Mouse (Mus musculus): ENCODE measurements around the gene Slit3. TPM values are rescaled to one million over a fixed set of nuclear protein-coding genes. Genes with fewer than 3 reads are reported as not detected.

Slit3 gene
- total RNA-seq, 2 experiments from 2014 or later = 41.4 to 47.4 TPM

DNA sequence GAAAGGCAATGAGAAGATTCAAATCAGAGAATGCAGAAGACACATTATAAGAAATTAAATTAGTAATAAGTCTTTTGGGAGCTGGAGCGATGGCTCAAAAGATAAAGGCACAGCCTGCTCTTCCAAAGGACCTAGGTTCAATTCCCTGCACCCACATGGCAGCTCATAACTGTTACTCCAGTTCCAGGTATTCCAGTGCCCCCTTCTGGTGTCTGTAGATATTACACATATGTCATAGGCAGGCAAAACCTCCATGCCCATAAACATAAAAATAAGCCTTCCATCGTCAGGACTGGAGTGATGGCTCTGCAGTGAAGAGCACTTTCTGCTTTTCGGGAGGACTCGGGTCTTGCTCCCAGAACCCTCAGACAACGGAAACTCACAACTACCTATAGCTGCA, 583.9 kb downstream of the Slit3 start:
- no peak for DNase-seq (ENCODE audit: extremely low spot score in 1 of 2, low spot score in 2 of 2)
- intact Hi-C loops (cut with DNase I) = no loop called here

DNA sequence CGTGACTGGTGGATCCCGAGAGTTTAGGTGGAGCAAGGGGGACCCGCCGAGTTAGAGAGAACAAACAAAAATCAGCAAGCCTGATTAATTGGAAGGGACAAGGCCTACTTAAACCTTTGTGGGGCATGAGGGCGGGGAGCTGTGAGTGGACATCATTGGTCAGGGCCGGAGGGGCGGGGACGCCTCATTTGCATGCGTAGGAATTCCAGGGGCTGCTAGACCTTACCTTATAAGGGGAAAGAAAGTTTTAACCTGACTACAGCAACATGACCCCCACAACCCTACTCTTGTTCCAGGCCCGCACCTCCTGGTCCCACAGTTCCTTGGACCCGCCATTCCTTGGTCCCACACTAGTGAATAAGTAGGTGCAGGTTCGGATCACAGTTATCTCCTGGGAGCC, 586.4 kb downstream of the Slit3 start:
- no peak for DNase-seq (ENCODE audit: extremely low spot score in 1 of 2, low spot score in 2 of 2)
- intact Hi-C loops (cut with DNase I) = no loop called here

DNA sequence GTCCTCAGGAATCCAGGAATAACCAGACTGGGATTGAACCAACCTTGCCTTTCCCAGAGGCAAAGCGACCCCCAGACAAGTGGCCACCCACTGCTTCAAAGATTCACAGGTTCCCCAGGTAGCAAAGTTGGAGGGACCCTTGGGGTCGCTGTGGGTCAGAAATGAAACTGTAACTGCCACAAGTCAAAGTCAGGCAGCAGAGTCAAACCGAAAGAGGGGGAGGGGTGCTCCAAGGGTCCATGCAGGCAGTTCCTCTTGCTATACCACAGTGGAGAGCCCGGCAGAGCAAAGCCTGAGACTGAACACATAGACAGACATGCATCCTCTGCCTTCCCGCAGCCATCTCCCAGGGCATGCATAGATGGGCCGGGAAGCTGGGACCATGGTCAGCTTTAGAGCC, 590.3 kb downstream of the Slit3 start:
- DNase-seq (ENCODE audit: extremely low spot score in 1 of 2, low spot score in 2 of 2) = no peak
- intact Hi-C loops (cut with DNase I) = no loop called here

DNA sequence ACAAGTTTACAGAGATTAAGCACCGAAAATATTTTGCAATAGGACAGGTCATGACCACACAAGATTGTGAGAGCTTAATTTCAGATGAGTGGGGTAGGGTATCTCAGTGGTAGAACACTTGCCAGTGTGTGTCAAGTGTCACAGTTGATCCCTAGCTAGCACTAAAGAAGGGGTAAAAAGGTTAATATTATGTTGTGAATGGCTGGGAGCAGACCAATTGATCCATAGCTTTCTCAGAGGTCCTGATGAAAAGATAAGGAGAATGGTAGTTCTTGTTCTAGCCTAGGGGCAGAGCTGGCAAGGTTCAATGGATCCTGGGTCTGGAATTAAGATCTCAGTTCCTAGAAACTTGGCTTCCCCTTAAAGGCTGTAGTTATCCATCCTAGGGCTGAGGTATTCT, 597.9 kb downstream of the Slit3 start:
- no peak for DNase-seq (ENCODE audit: extremely low spot score in 1 of 2, low spot score in 2 of 2)
- intact Hi-C loops (cut with DNase I) = no loop called here

DNA sequence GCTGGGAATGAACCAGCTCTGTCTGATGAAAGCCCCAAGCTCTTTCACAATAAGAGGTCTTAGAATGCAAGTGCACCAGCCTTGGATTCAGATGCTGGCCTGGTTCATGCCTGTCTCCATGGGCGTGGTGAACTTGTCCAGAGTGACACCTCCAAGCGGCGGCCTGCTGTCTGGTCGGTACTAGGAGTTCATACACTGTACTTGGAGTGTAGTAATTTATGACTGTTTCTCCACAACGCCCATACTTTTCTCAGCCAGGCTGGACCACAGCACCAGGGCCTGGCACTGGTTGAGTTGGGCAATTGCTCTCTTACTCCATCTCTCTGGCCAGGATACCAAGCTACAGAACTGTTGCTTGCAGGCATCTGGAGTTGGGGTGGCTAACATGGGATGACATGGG, 602.9 kb downstream of the Slit3 start:
- intact Hi-C loops (cut with DNase I) = no loop called here
- no peak for DNase-seq (ENCODE audit: extremely low spot score in 1 of 2, low spot score in 2 of 2)

DNA sequence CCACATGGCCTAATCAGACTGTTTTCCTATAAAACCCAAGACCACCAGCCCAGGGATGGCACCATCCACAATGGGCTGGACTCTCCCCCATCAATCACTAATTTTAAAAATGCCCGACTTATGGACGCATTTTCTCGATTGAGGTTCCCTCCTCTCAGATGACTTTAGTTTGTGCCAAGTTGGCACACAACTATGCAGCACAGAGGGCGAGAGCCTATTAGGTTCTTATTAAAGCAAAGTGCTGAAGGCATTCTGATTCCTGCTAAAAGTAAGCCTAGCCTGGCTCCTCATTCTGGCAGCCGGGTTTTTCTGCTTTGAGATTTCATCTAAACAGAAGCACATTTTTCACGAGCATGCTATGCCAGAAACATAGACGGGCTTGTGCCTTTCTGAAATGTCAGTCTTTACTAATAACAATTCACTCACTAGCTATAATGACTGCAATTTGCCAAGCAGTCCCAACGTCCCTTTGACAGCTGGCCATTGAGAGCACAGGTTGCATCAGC, 605.4 kb downstream of the Slit3 start:
- intact Hi-C loops (cut with DNase I) = no loop called here
- DNase-seq (ENCODE audit: extremely low spot score in 1 of 2, low spot score in 2 of 2) = no peak

DNA sequence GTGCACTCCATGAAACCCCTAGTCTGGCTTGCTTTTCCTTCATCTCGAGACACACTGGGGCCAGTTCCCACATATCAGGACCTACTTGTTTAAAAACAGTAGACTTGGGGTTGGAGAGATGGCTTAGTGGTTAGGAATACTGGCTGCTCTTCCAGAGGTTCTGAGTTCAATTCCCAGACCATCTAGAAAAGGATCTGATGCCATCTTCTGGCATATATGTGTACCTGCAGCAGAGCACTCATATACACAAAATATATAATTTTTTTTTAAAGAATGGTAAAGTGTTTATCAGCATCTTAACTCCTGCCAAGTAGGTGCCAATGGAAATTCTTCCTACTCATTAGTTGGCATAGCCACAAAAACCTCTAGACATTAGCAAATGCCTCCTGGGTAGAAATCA, 607.2 kb downstream of the Slit3 start:
- DNase-seq (ENCODE audit: extremely low spot score in 1 of 2, low spot score in 2 of 2) = no peak
- intact Hi-C loops (cut with DNase I) = no loop called here

DNA sequence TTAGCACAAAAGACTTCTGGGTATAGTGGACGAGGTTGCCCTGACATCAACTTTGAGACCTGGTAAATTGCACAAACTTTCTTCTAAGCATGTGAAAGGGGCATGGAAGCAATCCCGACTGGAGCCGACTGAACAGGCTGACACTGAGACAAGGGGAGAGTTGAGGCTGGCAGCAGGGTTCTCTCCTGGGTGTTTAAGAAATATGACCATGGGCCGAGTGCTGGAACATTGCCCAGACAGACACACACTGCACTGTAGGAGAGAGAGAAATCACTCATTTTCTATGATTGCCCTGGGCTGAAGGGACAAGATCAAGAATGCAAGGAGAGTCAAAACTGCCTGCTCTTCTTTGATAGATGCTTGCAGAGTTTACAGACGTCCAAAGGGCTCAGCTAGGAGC, 608.2 kb downstream of the Slit3 start:
- no peak for DNase-seq (ENCODE audit: extremely low spot score in 1 of 2, low spot score in 2 of 2)
- intact Hi-C loops (cut with DNase I) = no loop called here

DNA sequence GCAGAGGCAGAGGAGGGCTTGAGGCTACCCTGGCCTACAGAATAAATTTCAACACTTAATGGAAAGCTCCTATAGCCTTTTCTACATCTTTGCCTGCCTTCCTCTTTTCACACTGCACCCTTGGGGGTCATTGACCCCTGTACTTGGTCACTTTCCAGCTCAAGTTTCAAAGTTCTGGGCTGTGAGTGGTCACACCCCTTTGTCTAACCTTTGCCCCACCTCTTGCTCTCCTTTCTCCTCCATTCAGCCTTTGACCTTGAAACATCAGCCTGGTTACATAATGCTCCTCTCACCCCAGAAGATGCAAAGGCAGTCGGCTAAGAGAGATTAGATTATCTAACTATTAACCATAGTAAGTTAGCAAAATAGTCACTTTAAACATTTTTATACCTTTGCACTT, 611.3 kb downstream of the Slit3 start:
- intact Hi-C loops (cut with DNase I) = no loop called here
- no peak for DNase-seq (ENCODE audit: extremely low spot score in 1 of 2, low spot score in 2 of 2)

DNA sequence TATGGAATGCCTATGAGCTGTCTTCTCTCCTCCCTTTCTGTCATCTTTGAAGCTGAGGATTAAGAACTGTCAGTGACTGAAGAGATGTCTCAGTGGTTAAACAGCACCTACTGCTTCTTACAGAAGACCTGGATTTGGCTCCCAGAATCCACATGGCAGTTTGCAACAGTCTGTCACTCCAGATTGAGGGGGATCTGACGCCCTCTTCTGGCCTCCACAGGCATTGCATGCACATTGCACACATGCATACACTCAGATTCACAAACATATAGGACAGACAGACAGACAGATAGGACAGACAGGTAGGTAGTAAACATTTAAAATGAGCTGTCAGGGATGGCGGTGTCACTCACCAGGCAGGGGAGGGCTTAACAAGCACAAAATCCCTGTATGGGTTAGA, 615.8 kb downstream of the Slit3 start:
- intact Hi-C loops (cut with DNase I) = no loop called here
- no peak for DNase-seq (ENCODE audit: extremely low spot score in 1 of 2, low spot score in 2 of 2)

DNA sequence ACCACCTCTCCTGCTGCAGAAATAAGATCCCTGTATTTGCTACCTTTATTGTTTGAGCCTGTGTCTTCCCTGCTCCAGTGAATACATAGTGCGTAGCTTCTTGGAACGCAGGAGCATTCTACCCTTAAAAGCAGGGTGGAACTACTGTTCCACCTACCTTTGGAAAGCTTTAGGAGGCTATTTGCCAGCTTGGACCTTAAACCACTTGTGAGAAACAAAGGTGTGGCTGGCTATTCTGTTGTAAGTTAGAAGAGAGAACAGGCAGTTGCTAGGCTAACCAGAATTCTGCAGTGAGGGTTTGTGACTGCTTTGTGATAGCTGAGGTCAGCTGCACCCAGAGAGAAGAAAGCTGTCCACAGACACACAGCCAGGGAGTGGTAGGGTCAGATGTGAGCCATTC, 616.2 kb downstream of the Slit3 start:
- intact Hi-C loops (cut with DNase I) = no loop called here
- no peak for DNase-seq (ENCODE audit: extremely low spot score in 1 of 2, low spot score in 2 of 2)

DNA sequence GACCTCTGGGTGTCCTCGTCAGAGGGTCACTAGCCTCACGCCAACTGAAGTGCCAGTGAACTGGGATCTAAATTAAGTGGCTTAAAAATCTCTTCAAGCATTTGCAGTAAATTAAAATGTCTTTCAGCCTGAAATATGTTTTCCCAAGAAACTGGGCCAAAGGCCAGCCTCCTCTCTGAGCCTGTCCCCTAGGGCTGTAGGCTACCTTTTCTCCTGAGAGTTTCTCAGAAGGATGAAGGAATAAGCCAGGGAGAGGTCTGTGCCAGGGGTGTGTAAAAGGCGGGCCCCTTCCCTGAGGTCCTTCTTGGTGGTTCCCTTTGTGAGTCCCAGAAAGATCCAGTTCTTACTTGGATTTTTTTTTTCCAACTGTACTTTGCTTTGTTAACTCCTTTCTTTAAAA, 617.1 kb downstream of the Slit3 start:
- intact Hi-C loops (cut with DNase I) = no loop called here
- no peak for DNase-seq (ENCODE audit: extremely low spot score in 1 of 2, low spot score in 2 of 2)

DNA sequence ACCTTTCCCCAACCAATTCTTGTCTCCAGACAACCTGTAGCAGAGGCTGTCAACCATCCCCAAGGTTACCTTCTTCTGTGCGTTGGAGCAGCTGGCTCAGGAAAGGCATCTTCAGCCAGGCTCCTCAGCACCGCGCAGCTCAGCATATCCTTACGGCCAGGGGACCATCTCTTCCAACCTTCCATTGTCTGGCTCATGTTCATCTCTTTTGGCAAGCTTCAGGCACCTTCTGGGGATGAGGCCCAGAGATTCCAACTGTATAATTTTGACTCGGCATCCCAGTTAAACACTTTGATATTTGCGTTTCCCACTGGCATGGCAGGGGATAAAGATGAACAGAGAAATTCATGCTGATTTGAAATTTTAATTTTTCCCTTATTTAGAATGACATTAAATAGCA, 622.6 kb downstream of the Slit3 start:
- peak in 1 of 2 experiments; percentile 29 for DNase-seq (ENCODE audit: extremely low spot score in 1 of 2, low spot score in 2 of 2)
- intact Hi-C loops (cut with DNase I) = no loop called here

DNA sequence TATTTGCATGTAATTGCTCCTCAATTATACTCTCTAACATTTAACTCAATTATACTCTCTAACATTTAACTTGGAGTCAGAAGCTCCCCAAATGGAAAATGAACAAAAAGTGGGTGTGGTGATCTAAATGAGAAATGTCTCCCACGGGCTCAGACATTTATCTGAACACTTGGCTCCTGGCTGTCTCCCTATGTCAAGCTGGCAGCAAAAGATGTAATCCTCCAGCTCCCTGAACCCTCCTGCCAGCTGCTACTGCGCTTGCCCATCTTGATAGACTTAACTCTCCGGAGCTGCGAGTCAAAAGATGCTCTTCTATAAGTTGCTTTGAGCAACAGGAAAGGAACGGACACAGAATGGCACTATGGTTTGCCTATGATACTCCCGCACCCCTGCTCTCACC, 623.5 kb downstream of the Slit3 start:
- DNase-seq (ENCODE audit: extremely low spot score in 1 of 2, low spot score in 2 of 2) = no peak
- intact Hi-C loops (cut with DNase I) = no loop called here

DNA sequence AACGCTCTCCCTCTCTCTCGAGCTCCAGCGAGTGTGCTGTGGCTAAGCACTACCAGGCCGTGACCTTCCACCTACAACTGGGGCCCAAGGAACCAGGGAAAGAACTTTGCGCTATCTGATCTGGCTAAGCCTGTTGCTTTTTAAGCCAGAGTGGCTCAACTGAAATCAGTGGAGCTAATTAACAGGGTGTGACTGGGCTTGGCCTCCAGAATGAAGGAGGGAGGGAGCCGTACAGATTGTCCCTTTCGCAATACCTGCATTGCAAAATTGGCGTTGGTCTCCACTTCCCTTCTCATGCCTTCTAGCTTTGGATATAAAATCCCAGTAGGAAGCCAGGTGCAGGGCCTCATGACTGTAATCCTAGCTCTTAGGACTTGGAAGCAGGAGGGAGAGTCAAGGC, 629.6 kb downstream of the Slit3 start:
- no peak for DNase-seq (ENCODE audit: extremely low spot score in 1 of 2, low spot score in 2 of 2)
- intact Hi-C loops (cut with DNase I) = no loop called here

DNA sequence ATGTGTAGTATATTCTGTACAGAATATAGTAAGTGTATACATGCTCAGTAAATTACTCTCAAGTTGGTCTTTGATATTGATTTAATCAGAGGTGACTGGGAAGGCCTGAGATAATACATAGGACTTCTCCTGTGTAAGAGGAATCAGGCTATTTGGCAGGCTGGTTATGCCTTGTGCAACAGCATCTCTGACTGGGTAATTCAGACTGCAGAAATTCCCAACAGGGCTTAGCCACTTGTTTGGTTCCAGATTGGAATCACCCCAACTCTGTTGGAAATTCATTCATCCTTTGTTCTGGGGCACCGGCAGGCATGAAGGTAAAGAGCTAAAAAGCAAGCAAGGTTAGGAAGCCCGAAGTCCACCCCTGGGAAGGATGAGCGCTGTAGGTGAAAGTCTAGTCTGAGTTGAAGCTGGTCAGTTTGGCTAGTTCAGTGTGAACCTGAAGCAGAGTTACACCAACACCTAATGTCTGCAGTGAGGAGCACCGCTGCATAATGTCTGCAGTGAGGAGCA, 633.9 kb downstream of the Slit3 start:
- DNase-seq (ENCODE audit: extremely low spot score in 1 of 2, low spot score in 2 of 2) = no peak
- intact Hi-C loops (cut with DNase I) = no loop called here

DNA sequence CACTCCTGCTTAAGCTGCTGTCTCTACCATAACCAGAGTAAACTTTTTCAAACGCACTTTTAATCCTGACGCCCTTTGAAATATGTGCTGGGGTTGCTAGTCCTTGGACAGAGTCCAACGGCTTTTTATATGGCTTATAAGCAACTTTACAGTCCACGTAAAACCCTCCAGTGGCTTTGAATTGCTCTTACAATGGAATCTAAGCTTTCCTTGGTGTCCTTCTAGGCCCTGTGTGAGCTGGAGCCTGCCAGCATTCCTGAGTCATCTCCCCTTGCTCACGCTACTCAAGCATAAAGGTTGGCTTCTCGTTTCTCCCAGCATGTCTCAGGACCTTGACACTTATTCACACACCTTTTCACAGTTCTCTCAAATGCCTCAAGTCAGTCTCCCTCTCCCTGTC, 634.5 kb downstream of the Slit3 start:
- intact Hi-C loops (cut with DNase I) = no loop called here
- DNase-seq (ENCODE audit: extremely low spot score in 1 of 2, low spot score in 2 of 2) = no peak

DNA sequence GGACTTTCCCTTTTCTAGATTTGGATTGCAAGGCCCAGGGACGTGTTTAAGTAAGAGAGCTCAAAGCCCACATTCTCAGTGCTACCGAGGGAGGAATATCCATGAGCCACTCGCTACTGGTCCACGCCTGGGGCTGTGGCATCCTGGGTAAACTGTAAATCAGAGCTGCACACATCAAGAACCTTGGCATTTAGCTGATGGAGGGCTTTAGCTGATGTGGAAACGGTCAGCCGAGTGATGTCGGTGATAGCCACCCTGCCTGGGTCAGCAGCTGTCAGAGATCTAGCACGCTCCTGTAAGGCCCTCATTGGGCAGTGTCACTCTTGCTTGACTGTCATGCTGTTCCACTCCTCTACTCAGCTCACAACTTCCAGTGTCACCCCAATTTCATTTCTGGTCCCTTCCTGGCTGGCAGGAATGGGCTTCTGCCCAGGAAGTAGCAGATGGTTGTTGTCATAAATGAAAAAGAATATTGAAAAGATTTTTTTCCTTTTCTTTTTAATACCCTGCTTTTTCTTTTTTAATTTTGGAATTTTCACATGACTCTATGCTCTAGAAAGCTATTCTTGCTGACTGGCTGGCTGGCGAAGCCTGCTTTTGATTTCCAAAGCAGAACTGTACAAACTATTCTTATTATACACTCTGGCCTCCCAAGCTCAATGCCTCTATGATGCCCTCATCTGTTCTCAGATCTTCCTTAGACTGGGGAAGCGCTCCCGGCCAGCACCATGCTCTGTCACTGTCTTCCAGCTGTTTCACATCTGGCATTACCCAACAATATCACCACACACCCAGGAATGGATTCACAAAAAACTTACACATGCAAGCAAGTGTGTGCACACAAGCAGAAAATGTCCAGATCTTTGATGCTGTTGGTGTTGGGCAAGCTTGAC, 635.6 kb downstream of the Slit3 start:
- intact Hi-C loops (cut with DNase I) = no loop called here
- DNase-seq (ENCODE audit: extremely low spot score in 1 of 2, low spot score in 2 of 2) = no peak

Data from left cerebral cortex, postnatal 10 days (tissue).